Mouse (Mus musculus) kidney, adult 2 months (tissue): Measurements from ENCODE around the gene Kcna7.

Source experiments
- CTCF ChIP-seq: fragments of 200-500 bp; conservative IDR thresholded peaks from 2 replicates; pipeline ENCODE4 v1.5.1; 2011; ENCODE audit warnings: low read depth, mild to moderate bottlenecking, control low read depth, low read length, moderate library complexity, mixed read lengths; ENCODE audit not compliant: insufficient read depth, insufficient read length
- POLR2A ChIP-seq: fragments of 200-500 bp; IDR thresholded peaks from one replicate; pipeline ENCODE4 v1.6.1; 2011; ENCODE audit warnings: low read depth, low read length, control low read depth

GRCm38 (mm10) chr7:45408351-45408750, 2.9 kb downstream of the Kcna7 start:
- TF ChIP-seq CTCF, result no peak
- TF ChIP-seq POLR2A, result no peak
